Mouse (Mus musculus) embryo, embryonic 11.5 days (tissue): Measurements from ENCODE around the gene Abcc8.

Experiments
- DNase-seq: peaks from one replicate; pipeline ENCODE4 v3.0.0-alpha.2; 2012; ENCODE audit warnings: low read depth, low spot score

Abcc8 gene

GRCm38 (mm10) chr7:46110079-46110478 lies 69.8 kb downstream of the Abcc8 start:
- DNase-seq, result no peak

- no peak for DNase-seq
Measured at GRCm38 (mm10) chr7:46105484-46105883, 74.3 kb downstream of the Abcc8 start.

GRCm38 (mm10) chr7:46104256-46104915 lies 75.4 kb downstream of the Abcc8 start:
- no peak for DNase-seq

- DNase-seq, result no peak
Measured at GRCm38 (mm10) chr7:46103771-46104170, 76.1 kb downstream of the Abcc8 start.

GRCm38 (mm10) chr7:46103075-46103591 lies 76.7 kb downstream of the Abcc8 start:
- DNase-seq, result no peak

- DNase-seq, result peak; percentile 75
Measured at GRCm38 (mm10) chr7:46100563-46100962, 79.3 kb downstream of the Abcc8 start, which contains the start of gene Kcnj11. TSS of gene Kcnj11 (minus strand) at chr7:46100764.

GRCm38 (mm10) chr7:46099682-46100081 lies 80.2 kb downstream of the Abcc8 start:
- DNase-seq, result no peak

- no peak for DNase-seq
Measured at GRCm38 (mm10) chr7:46098919-46099286, 80.9 kb downstream of the Abcc8 start.

GRCm38 (mm10) chr7:46098221-46098918 lies 81.5 kb downstream of the Abcc8 start:
- no peak for DNase-seq

GRCm38 (mm10) chr7:46097319-46097783 lies 82.5 kb downstream of the Abcc8 start:
- DNase-seq, result no peak

- DNase-seq, result peak; percentile 63
Measured at GRCm38 (mm10) chr7:46096136-46096535, 83.7 kb downstream of the Abcc8 start.

- DNase-seq, result no peak
Measured at GRCm38 (mm10) chr7:46092803-46093202, 87.0 kb downstream of the Abcc8 start.

- DNase-seq, result no peak
Measured at GRCm38 (mm10) chr7:46088241-46088640, 91.6 kb downstream of the Abcc8 start.

GRCm38 (mm10) chr7:46086378-46086777 lies 93.5 kb downstream of the Abcc8 start:
- no peak for DNase-seq

GRCm38 (mm10) chr7:46084839-46085513 lies 94.9 kb downstream of the Abcc8 start:
- no peak for DNase-seq

GRCm38 (mm10) chr7:46084024-46084423 lies 95.8 kb downstream of the Abcc8 start:
- DNase-seq, result no peak

- DNase-seq, result no peak
Measured at GRCm38 (mm10) chr7:46077675-46078074, 102.2 kb downstream of the Abcc8 start.

- no peak for DNase-seq
Measured at GRCm38 (mm10) chr7:46076844-46077243, 103.0 kb downstream of the Abcc8 start.

GRCm38 (mm10) chr7:46068831-46069230 lies 111.0 kb downstream of the Abcc8 start:
- no peak for DNase-seq

- DNase-seq, result no peak
Measured at GRCm38 (mm10) chr7:46063296-46063695, 116.5 kb downstream of the Abcc8 start.

- no peak for DNase-seq
Measured at GRCm38 (mm10) chr7:46061614-46062013, 118.2 kb downstream of the Abcc8 start.

- DNase-seq, result no peak
Measured at GRCm38 (mm10) chr7:46060688-46061087, 119.1 kb downstream of the Abcc8 start.
